Comparison of ENCODE assay signal across 23 mouse cellular contexts in the genomic region with DNA sequence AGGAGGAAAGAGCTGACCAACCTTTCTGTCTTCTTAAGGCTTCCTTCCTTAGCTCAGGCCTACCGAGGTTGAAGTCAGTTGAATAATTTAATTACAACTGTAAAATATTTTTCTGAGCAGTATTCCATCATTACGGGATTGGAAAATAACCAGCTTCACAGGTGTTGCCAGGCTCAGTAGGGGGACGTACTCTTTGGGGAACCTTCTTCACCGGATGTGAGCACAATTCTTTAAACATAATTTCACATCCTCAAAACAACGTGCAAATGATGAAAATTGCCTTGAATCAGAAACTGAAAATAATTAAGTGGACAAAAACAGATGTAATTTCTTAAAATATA.
DNase-seq lines count a peak whose midpoint lies in the region; ATAC-seq and TF ChIP-seq lines count a peak whose summit lies in the region.
"Had no signal": no experiment of that assay in that cellular context is flagged by ENCODE, and none has a peak within 500 bp of the region (broad histone marks: within the 10 kb centered on the region; RNA-seq: fewer than 3 reads in every experiment).

No protein-coding gene starts in this region.

- no peak overlapping the region for H3K27ac ChIP-seq in forebrain, embryonic 11.5 days (ENCODE audit: low read depth, low read length)
- H3K27ac ChIP-seq in forebrain, postnatal 0 days (ENCODE audit: low read depth, low read length): no peak overlapping the region
- 0 out of 2 replicates have a peak overlapping the region, but pooled peaks have one; percentile 61 for H3K27ac ChIP-seq in embryonic facial prominence, embryonic 10.5 days (replicated peaks)
- H3K27ac ChIP-seq: embryonic facial prominence, embryonic 13.5 days; embryonic facial prominence, embryonic 15.5 days; forebrain, embryonic 13.5 days; forebrain, embryonic 15.5 days had no signal

- no peaks in the 10 kb centered on the region for H3K27me3 ChIP-seq in forebrain, embryonic 11.5 days (ENCODE audit: control insufficient read depth, insufficient read depth, low read length)
- no peaks in the 10 kb centered on the region for H3K27me3 ChIP-seq in forebrain, postnatal 0 days (ENCODE audit: insufficient read depth, low read length)
- H3K27me3 ChIP-seq in embryonic facial prominence, embryonic 10.5 days (replicated peaks; ENCODE audit: low read depth, poor library complexity, severe bottlenecking): no peaks in the 10 kb centered on the region
- H3K27me3 ChIP-seq: embryonic facial prominence, embryonic 13.5 days; embryonic facial prominence, embryonic 15.5 days; forebrain, embryonic 13.5 days; forebrain, embryonic 15.5 days had no signal

- 91% methylated on average over 5 of the region's 5 CpGs for WGBS in forebrain, embryonic 11.5 days
- WGBS in forebrain, postnatal 0 days: 84% methylated on average over 5 of the region's 5 CpGs
- 83% methylated on average over 5 of the region's 5 CpGs for WGBS in embryonic facial prominence, embryonic 10.5 days

- no peaks in the 10 kb centered on the region for H3K36me3 ChIP-seq in forebrain, embryonic 11.5 days (ENCODE audit: control insufficient read depth, insufficient read depth, low read length)
- H3K36me3 ChIP-seq in forebrain, postnatal 0 days (ENCODE audit: insufficient read depth): no peaks in the 10 kb centered on the region
- no peaks in the 10 kb centered on the region for H3K36me3 ChIP-seq in embryonic facial prominence, embryonic 10.5 days (replicated peaks)
- H3K36me3 ChIP-seq: embryonic facial prominence, embryonic 13.5 days; embryonic facial prominence, embryonic 15.5 days; forebrain, embryonic 15.5 days; G1E had no signal

- 0 out of 2 replicates have a peak, but pooled peaks have one; percentile 12 for ATAC-seq in forebrain, embryonic 11.5 days (replicated peaks; ENCODE audit: low FRiP score)
- no peak for ATAC-seq in forebrain, postnatal 0 days
- ATAC-seq: activated CD4-positive, CD25-positive, alpha-beta regulatory T cell, adult 4 months; CD4-positive, CD25-positive, alpha-beta regulatory T cell, adult 4 months; forebrain, embryonic 15.5 days; Patski had no signal

- H3K4me1 ChIP-seq in forebrain, embryonic 11.5 days (replicated peaks; ENCODE audit: control insufficient read depth, insufficient read depth, low read length): peaks cover 4% of the 10 kb centered on the region
- H3K4me1 ChIP-seq in forebrain, postnatal 0 days (ENCODE audit: insufficient read depth): no peaks in the 10 kb centered on the region
- H3K4me1 ChIP-seq in embryonic facial prominence, embryonic 10.5 days: peaks cover 16% of the 10 kb centered on the region
- H3K4me1 ChIP-seq: forebrain, embryonic 15.5 days had no signal

- no peak for TF ChIP-seq CTCF in forebrain, postnatal 0 days (IDR thresholded peaks at IDR 0.05; ENCODE audit: low read depth)

- H3K9ac ChIP-seq in forebrain, embryonic 11.5 days (ENCODE audit: low read length): no peak overlapping the region
- no peak overlapping the region for H3K9ac ChIP-seq in forebrain, postnatal 0 days
- H3K9ac ChIP-seq: embryonic facial prominence, embryonic 13.5 days; embryonic facial prominence, embryonic 15.5 days; forebrain, embryonic 13.5 days; forebrain, embryonic 15.5 days had no signal

- no peak overlapping the region for H3K4me2 ChIP-seq in forebrain, embryonic 11.5 days (ENCODE audit: low read depth, low read length, severe bottlenecking)
- H3K4me2 ChIP-seq in forebrain, postnatal 0 days (ENCODE audit: low read depth): no peak overlapping the region
- H3K4me2 ChIP-seq: embryonic facial prominence, embryonic 15.5 days; forebrain, embryonic 15.5 days had no signal

- DNase-seq in cerebellum, postnatal 14 days: peak; percentile 26 to 53
- DNase-seq in cerebellum, postnatal 4 days (ENCODE audit: low spot score in 2 of 2): no peak
- DNase-seq in forebrain, embryonic 11.5 days (ENCODE audit: low spot score): no peak
- no peak for DNase-seq in forebrain, postnatal 0 days
- DNase-seq in A20 (ENCODE audit: low read depth, low spot score): peak; percentile 1
- no peak for DNase-seq in embryonic facial prominence, embryonic 10.5 days (ENCODE audit: low spot score)
- no peak for DNase-seq in heart, postnatal 4 days
- DNase-seq: adrenal gland, adult 8-10 months; adrenal gland, postnatal 14 days; adrenal gland, postnatal 36 days; B cell, adult 2 months; cerebellum, adult 11-12 months; cerebellum, adult 8-10 months; cerebellum, adult 9-11 months had no signal

- no peaks in the 10 kb centered on the region for H3K9me3 ChIP-seq in forebrain, embryonic 11.5 days (ENCODE audit: control insufficient read depth, low read length)
- H3K9me3 ChIP-seq in forebrain, postnatal 0 days (ENCODE audit: low read length): no peaks in the 10 kb centered on the region
- H3K9me3 ChIP-seq in embryonic facial prominence, embryonic 10.5 days: no peaks in the 10 kb centered on the region
- H3K9me3 ChIP-seq: embryonic facial prominence, embryonic 13.5 days; embryonic facial prominence, embryonic 15.5 days; forebrain, embryonic 13.5 days; forebrain, embryonic 15.5 days; G1E had no signal

- no peak overlapping the region for H3K4me3 ChIP-seq in forebrain, embryonic 11.5 days (ENCODE audit: low read depth, low read length)
- no peak overlapping the region for H3K4me3 ChIP-seq in forebrain, postnatal 0 days (ENCODE audit: low read depth, low read length)
- H3K4me3 ChIP-seq in embryonic facial prominence, embryonic 10.5 days: no peak overlapping the region
- H3K4me3 ChIP-seq: embryonic facial prominence, embryonic 13.5 days; embryonic facial prominence, embryonic 15.5 days; erythroblast, embryonic 14.5 days; forebrain, embryonic 13.5 days; forebrain, embryonic 15.5 days had no signal

Comparison
In these comparisons a context has a peak if more than half of its experiments do, and no peak if none do; other contexts are left out.
1. DNase-seq: peak in cerebellum, postnatal 14 days (2 of 2) and A20 (single experiment); none in cerebellum, postnatal 4 days (0 of 2), forebrain, embryonic 11.5 days (single experiment), forebrain, postnatal 0 days (single experiment), embryonic facial prominence, embryonic 10.5 days (single experiment) and heart, postnatal 4 days (single experiment).